Mouse (Mus musculus) liver, embryonic 14.5 days (tissue): ENCODE data around the gene Ikbip.

Source experiments
- CTCF ChIP-seq: IDR thresholded peaks from 2 replicates; pipeline ENCODE4 v1.5.1; 2016; ENCODE audit warnings: antibody characterized with exemption, low read depth, control low read depth
- EP300 ChIP-seq: IDR thresholded peaks from 2 replicates; pipeline ENCODE4 v1.6.1; 2016; ENCODE audit warnings: antibody characterized with exemption, low read depth

GRCm38 (mm10) chr10:91105981-91106380 lies 23.2 kb downstream of the Ikbip start:
- TF ChIP-seq CTCF, result no peak
- no peak for TF ChIP-seq EP300
